Comparison of ENCODE assay signal across 22 mouse cellular contexts in genomic region chr7:135258053-135258753, GRCm38 (mm10). TPM values are rescaled to one million over a fixed set of nuclear protein-coding genes. Genes with fewer than 3 reads are reported as not detected.
"Had no signal": no experiment of that assay in that cellular context is flagged by ENCODE, and none has a peak within 500 bp of the region (broad histone marks: within the 10 kb centered on the region; RNA-seq: fewer than 3 reads in every experiment).

Gene Nps, plus strand, starts transcription at chr7:135258703.

RNA-seq across cellular contexts. Expression of gene Nps, which starts in this region (rescaled TPM):
- total RNA-seq: layer of hippocampus, postnatal 10 days; layer of hippocampus, postnatal 36 days; left cerebral cortex, adult 2 months; left cerebral cortex, postnatal 36 days; liver, adult 2 months; megakaryocyte progenitor cell, adult 5-6 weeks; megakaryocyte-erythroid progenitor cell, adult 5-6 weeks; midbrain, postnatal 0 days had no signal
- polyA plus RNA-seq: kidney, adult 2 months; kidney, embryonic 14.5 days; large intestine, adult 2 months; limb, embryonic 11.5 days; liver, adult 2 months; liver, embryonic 13.5 days; liver, embryonic 16.5 days; lung, adult 2 months; lung, embryonic 16.5 days; midbrain, embryonic 11.5 days; midbrain, embryonic 14.5 days; midbrain, postnatal 0 days; neural tube, embryonic 11.5 days; neural tube, embryonic 14.5 days; stomach, embryonic 15.5 days; thymus, adult 2 months had no signal
